ENCODE assay signal across 8 mouse cellular contexts in the genomic region with DNA sequence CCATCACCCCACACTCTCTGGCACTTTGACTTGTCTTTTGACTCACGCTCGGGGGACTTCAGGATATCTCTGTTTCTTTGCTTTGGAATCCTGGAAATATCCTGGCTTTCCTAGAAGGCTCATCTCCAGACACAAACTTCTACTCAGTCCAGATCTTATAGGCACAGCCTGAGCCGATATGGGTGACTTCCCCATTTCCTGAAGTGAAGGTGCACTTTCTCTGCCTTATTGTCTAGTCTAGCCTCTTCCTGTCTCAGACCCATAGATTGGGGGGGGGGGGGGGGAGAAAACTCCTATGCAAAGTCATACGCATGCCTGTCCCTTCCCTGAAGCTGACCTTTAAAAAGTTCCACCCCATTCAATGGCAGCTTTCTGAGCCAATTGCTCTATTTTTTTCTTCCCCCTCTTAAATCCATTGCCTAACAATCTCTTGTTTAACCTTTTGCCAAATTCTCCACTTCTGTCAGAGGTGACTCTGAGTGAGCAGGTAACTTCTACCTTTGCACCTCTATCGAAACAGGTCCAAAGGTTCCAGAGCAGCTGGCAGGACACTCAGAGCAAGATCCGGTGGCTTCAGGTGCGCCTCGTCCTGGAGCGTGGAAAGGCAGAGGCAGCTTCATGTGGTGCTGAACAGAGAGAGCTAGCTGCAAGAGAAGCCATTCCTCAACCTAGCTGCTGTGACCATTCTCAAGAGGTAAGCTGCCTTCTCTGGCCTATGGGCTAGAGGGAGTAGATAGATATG. TPM values are rescaled to one million over a fixed set of nuclear protein-coding genes. Genes with fewer than 3 reads are reported as not detected.
DNase-seq lines count a peak whose midpoint lies in the region; ATAC-seq lines count a peak whose summit lies in the region.

A gene (plus strand): TSS at position 556 of the 742 bp plus-strand sequence.

- H3K4me2 ChIP-seq in heart, embryonic 13.5 days, result peak within 1 kb of the TSS; percentile 91; the same call in 1 of the 2 replicates
- no peak within 1 kb of the TSS for H3K4me2 ChIP-seq in midbrain, embryonic 12.5 days (replicated peaks)

- H3K9me3 ChIP-seq in heart, embryonic 13.5 days, result no peaks in the 10 kb centered on the region
- H3K9me3 ChIP-seq in midbrain, embryonic 12.5 days, result no peaks in the 10 kb centered on the region

- H3K36me3 ChIP-seq in heart, embryonic 13.5 days, result no peaks in the 10 kb centered on the region
- no peaks in the 10 kb centered on the region for H3K36me3 ChIP-seq in midbrain, embryonic 12.5 days

- H3K9ac ChIP-seq in heart, embryonic 13.5 days, result no peak within 1 kb of the TSS
- H3K9ac ChIP-seq in midbrain, embryonic 12.5 days (replicated peaks), result no peak within 1 kb of the TSS

- DNase-seq in kidney, adult 11 months, result peak; percentile 37
- no peak for DNase-seq in kidney, postnatal 14 days
- peak; percentile 19 for DNase-seq in adrenal gland, postnatal 10 days
- peak; percentile 45 to 62 for DNase-seq in kidney, postnatal 36 days
- DNase-seq in spleen, adult 18-20 months, result no peak
- DNase-seq in retina, embryonic 14.5 days (ENCODE audit: low spot score), result no peak

- no peaks in the 10 kb centered on the region for H3K27me3 ChIP-seq in heart, embryonic 13.5 days (replicated peaks)
- H3K27me3 ChIP-seq in midbrain, embryonic 12.5 days, result no peaks in the 10 kb centered on the region

- no peak within 1 kb of the TSS for H3K4me3 ChIP-seq in heart, embryonic 13.5 days
- H3K4me3 ChIP-seq in midbrain, embryonic 12.5 days, result no peak within 1 kb of the TSS

- ATAC-seq in heart, embryonic 13.5 days (ENCODE audit: extremely low read depth, insufficient number of reproducible peaks, low FRiP score, low TSS enrichment), result no peak
- no peak for ATAC-seq in midbrain, embryonic 12.5 days (ENCODE audit: low FRiP score, low read depth)

- peaks cover 20% of the 10 kb centered on the region for H3K4me1 ChIP-seq in heart, embryonic 13.5 days
- peaks cover 20% of the 10 kb centered on the region for H3K4me1 ChIP-seq in midbrain, embryonic 12.5 days

- no peak within 1 kb of the TSS for H3K27ac ChIP-seq in heart, embryonic 13.5 days (replicated peaks)
- no peak within 1 kb of the TSS for H3K27ac ChIP-seq in midbrain, embryonic 12.5 days (replicated peaks)

- WGBS in heart, embryonic 13.5 days, result 84% methylated on average over 9 of the region's 9 CpGs
- 93% methylated on average over 9 of the region's 9 CpGs for WGBS in midbrain, embryonic 12.5 days

RNA-seq across cellular contexts. Expression of the gene that starts here (rescaled TPM):
- total RNA-seq in adrenal gland, postnatal 10 days (2021), result 100 to 1,000 TPM in 1 of 2 experiments, 10 to 100 TPM in 1; 89.8 to 143 TPM
- 32.9 and 36.8 TPM in 2 replicates for polyA plus RNA-seq in heart, embryonic 13.5 days (2015; fragmentation: Nextera tagmentation; extraction: Ambion mirVana)
- polyA plus RNA-seq in midbrain, embryonic 12.5 days (2016; fragmentation: Nextera tagmentation; extraction: Ambion mirVana), result 11.2 and 13.9 TPM in 2 replicates

Comparison
In these comparisons a context has a peak if more than half of its experiments do, and no peak if none do; other contexts are left out.
1. DNase-seq: peak in kidney, adult 11 months (single experiment), adrenal gland, postnatal 10 days (single experiment) and kidney, postnatal 36 days (2 of 2); none in kidney, postnatal 14 days (single experiment), spleen, adult 18-20 months (0 of 2) and retina, embryonic 14.5 days (single experiment).